Mouse (Mus musculus) testis, adult 2 months (tissue): Measurements from ENCODE around the gene Polg.

Experiments used
- CTCF ChIP-seq: fragments of 200-500 bp; IDR thresholded peaks from 2 replicates; pipeline ENCODE4 v1.5.1; 2012; ENCODE audit warnings: low read depth, mild to moderate bottlenecking, inconsistent platforms, low read length, moderate library complexity; ENCODE audit not compliant: control insufficient read depth, insufficient read depth, insufficient replicate concordance
- POLR2A ChIP-seq: fragments of 200-500 bp; IDR thresholded peaks from 2 replicates; pipeline ENCODE4 v1.6.1; 2012; ENCODE audit warnings: low read depth, mild to moderate bottlenecking, inconsistent platforms, low read length, moderate library complexity; ENCODE audit not compliant: control insufficient read depth

GRCm38 (mm10) chr7:79397446-79397963 lies 68.7 kb downstream of the Polg start:
- TF ChIP-seq CTCF (no peak), POLR2A (no peak)
